ENCODE assay signal across 26 mouse cellular contexts in the genomic region with DNA sequence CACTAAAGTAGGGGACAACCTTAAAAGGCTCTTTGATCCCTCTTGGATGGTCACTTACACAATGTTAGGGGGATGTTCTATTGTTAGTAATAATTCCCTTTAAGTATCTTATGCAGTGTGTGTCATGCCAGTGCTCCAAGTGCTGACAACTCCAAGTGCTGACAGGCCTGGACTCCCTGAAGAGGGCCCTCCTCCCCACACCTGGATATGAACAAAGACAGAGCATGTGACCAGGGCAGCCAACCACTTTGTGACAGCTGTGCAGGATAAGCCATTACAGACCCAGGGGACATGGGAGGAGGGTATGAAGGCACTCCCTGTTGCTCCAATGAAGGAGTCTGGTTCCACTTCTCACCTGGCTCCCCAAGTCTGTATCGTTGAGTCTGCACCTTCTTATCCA.
DNase-seq lines count a peak whose midpoint lies in the region; ATAC-seq lines count a peak whose summit lies in the region.
"Had no signal": no experiment of that assay in that cellular context is flagged by ENCODE, and none has a peak within 500 bp of the region (broad histone marks: within the 10 kb centered on the region; RNA-seq: fewer than 3 reads in every experiment).

No protein-coding gene starts in this region.

- intact Hi-C loops in heart, postnatal 10 days (cut with DNase I): no loop called here

- H3K9me3 ChIP-seq in heart, embryonic 11.5 days (replicated peaks; ENCODE audit: control insufficient read depth, low read length): no peaks in the 10 kb centered on the region
- H3K9me3 ChIP-seq in heart, embryonic 16.5 days (replicated peaks; ENCODE audit: control insufficient read depth, low read length): no peaks in the 10 kb centered on the region
- H3K9me3 ChIP-seq: embryonic facial prominence, embryonic 12.5 days; forebrain, embryonic 12.5 days; forebrain, embryonic 15.5 days; G1E had no signal

- no peak overlapping the region for H3K4me2 ChIP-seq in heart, embryonic 11.5 days
- H3K4me2 ChIP-seq in heart, embryonic 16.5 days (ENCODE audit: low read depth, low read length): no peak overlapping the region
- H3K4me2 ChIP-seq: embryonic facial prominence, embryonic 12.5 days; forebrain, embryonic 12.5 days; forebrain, embryonic 15.5 days; hindbrain, embryonic 14.5 days had no signal

- ATAC-seq in heart, embryonic 11.5 days (replicated peaks; ENCODE audit: insufficient number of reproducible peaks, low FRiP score, low TSS enrichment): peak; percentile 67; the same call in 1 of the 2 replicates
- peak; percentile 60 for ATAC-seq in heart, embryonic 16.5 days (replicated peaks; ENCODE audit: extremely low read depth, insufficient read depth, low FRiP score)
- ATAC-seq: forebrain, embryonic 15.5 days; hindbrain, postnatal 0 days; inflammation-experienced regulatory T-cells, adult 6 months; intestine, embryonic 16.5 days; Patski had no signal

- DNase-seq in heart, adult 11 months: peak; percentile 80
- no peak for DNase-seq in heart, postnatal 10 days
- DNase-seq in heart, adult 8-10 months (ENCODE audit: low spot score): no peak
- no peak for DNase-seq in heart, adult 9 months (ENCODE audit: low spot score in 2 of 2)
- DNase-seq: adrenal gland, postnatal 10 days; adrenal gland, postnatal 36 days; B cell, adult 2 months; cerebellum, adult 18-20 months; cerebellum, adult 9-10 months; cerebellum, postnatal 14 days; gastrocnemius, postnatal 25 days; kidney, adult 18-20 months; kidney, adult 9 months had no signal

- H3K4me1 ChIP-seq in heart, embryonic 11.5 days (ENCODE audit: control insufficient read depth, insufficient read depth, low read length): peaks cover 2% of the 10 kb centered on the region; the same call in 1 of the 2 replicates
- H3K4me1 ChIP-seq in heart, embryonic 16.5 days (ENCODE audit: control insufficient read depth, insufficient read depth, low read length): 0 out of 2 replicates have a peak, but pooled peaks cover 4% of the 10 kb centered on the region
- H3K4me1 ChIP-seq: embryonic facial prominence, embryonic 12.5 days; forebrain, embryonic 15.5 days had no signal

- no peaks in the 10 kb centered on the region for H3K27me3 ChIP-seq in heart, embryonic 11.5 days (ENCODE audit: control insufficient read depth, insufficient read depth, low read length)
- no peaks in the 10 kb centered on the region for H3K27me3 ChIP-seq in heart, embryonic 16.5 days (ENCODE audit: control insufficient read depth, insufficient read depth, low read length)
- H3K27me3 ChIP-seq: CH12.LX; embryonic facial prominence, embryonic 12.5 days; forebrain, embryonic 12.5 days; forebrain, embryonic 15.5 days had no signal

- WGBS in heart, embryonic 11.5 days (ENCODE audit: insufficient replicate concordance): 67% methylated on average over 1 of the region's 1 CpGs
- WGBS in heart, embryonic 16.5 days: 22% methylated on average over 1 of the region's 1 CpGs

- H3K4me3 ChIP-seq in heart, embryonic 11.5 days (ENCODE audit: low read depth, low read length): no peak overlapping the region
- H3K4me3 ChIP-seq in heart, embryonic 16.5 days (ENCODE audit: low read length): no peak overlapping the region
- H3K4me3 ChIP-seq: embryonic facial prominence, embryonic 12.5 days; erythroblast, embryonic 14.5 days; forebrain, embryonic 12.5 days; forebrain, embryonic 15.5 days had no signal

- H3K27ac ChIP-seq in heart, embryonic 11.5 days (ENCODE audit: low read depth, low read length): no peak overlapping the region
- H3K27ac ChIP-seq in heart, embryonic 16.5 days (ENCODE audit: low read length): no peak overlapping the region
- H3K27ac ChIP-seq: embryonic facial prominence, embryonic 12.5 days; forebrain, embryonic 12.5 days; forebrain, embryonic 15.5 days; hindbrain, embryonic 14.5 days; hindbrain, postnatal 0 days had no signal

- H3K36me3 ChIP-seq in heart, embryonic 11.5 days (ENCODE audit: control insufficient read depth, insufficient read depth, low read length): no peaks in the 10 kb centered on the region
- H3K36me3 ChIP-seq in heart, embryonic 16.5 days (ENCODE audit: control insufficient read depth, insufficient read depth): no peaks in the 10 kb centered on the region
- H3K36me3 ChIP-seq: embryonic facial prominence, embryonic 12.5 days; forebrain, embryonic 12.5 days; forebrain, embryonic 15.5 days; G1E had no signal

- no peak overlapping the region for H3K9ac ChIP-seq in heart, embryonic 11.5 days (ENCODE audit: low read depth, low read length)
- H3K9ac ChIP-seq in heart, embryonic 16.5 days (ENCODE audit: low read length): no peak overlapping the region
- H3K9ac ChIP-seq: embryonic facial prominence, embryonic 12.5 days; forebrain, embryonic 12.5 days; forebrain, embryonic 15.5 days; hindbrain, embryonic 14.5 days had no signal
